In the genomic region with DNA sequence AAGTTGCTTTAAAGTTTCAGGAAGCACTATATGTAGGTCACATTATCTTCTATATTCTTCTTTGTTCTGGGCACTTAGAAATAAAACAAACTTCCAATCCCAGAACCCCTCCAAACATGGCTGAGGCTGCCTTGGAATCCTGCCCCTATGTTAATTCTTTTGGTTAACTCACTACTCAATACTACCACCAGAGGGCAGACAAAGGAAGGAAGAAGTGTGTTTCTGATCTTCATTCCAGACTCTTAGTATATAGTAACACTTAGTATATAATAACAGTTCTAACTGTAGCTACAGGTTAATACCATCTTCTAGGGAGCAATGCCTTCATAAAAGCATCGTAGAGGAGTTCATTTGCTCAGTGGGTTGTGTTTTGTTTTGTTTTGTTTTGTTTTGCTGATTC, we compare ENCODE assay signal across 9 mouse cellular contexts. TPM values are rescaled to one million over a fixed set of nuclear protein-coding genes. Genes with fewer than 3 reads are reported as not detected.
DNase-seq lines count a peak whose midpoint lies in the region; ATAC-seq and TF ChIP-seq lines count a peak whose summit lies in the region.
"Had no signal": no experiment of that assay in that cellular context is flagged by ENCODE, and none has a peak within 500 bp of the region (broad histone marks: within the 10 kb centered on the region; RNA-seq: fewer than 3 reads in every experiment).

No protein-coding gene starts in this region.

- H3K36me3 ChIP-seq in kidney, adult 2 months (ENCODE audit: control insufficient read depth, insufficient read depth, low read length), result peaks cover 2% of the 10 kb centered on the region; the same call in 1 of the 2 replicates
- H3K36me3 ChIP-seq: limb, embryonic 15.5 days had no signal

- no peaks in the 10 kb centered on the region for H3K27me3 ChIP-seq in kidney, adult 2 months (replicated peaks; ENCODE audit: control insufficient read depth, insufficient read depth, low read length)
- H3K27me3 ChIP-seq: limb, embryonic 15.5 days had no signal

- intact Hi-C loops in gastrocnemius, postnatal 36 days (cut with DNase I), result no loop called here

- H3K4me1 ChIP-seq in kidney, adult 2 months (ENCODE audit: control insufficient read depth, insufficient read depth, low read length), result no peaks in the 10 kb centered on the region
- H3K4me1 ChIP-seq: limb, embryonic 15.5 days had no signal

- no peak overlapping the region for H3K27ac ChIP-seq in kidney, adult 2 months (ENCODE audit: insufficient read depth, low read depth, low read length)
- H3K27ac ChIP-seq: limb, embryonic 15.5 days had no signal

- TF ChIP-seq POLR2A in kidney, adult 2 months (IDR thresholded peaks at IDR 0.05; ENCODE audit: low read depth, low read length), result no peak

- peak; percentile 50 for DNase-seq in kidney, adult 2 months
- no peak for DNase-seq in kidney, adult 18-20 months
- DNase-seq in 3T3-L1 (ENCODE audit: low read depth, low spot score), result peak; percentile 79
- DNase-seq in CD4-positive helper T cell, adult 2 months (ENCODE audit: low read depth, low spot score), result peak; percentile 21
- DNase-seq in embryo, embryonic 10 days (ENCODE audit: low spot score), result peak; percentile 78
- no peak for DNase-seq in adrenal gland, postnatal 14 days
- DNase-seq in gastrocnemius, postnatal 36 days, result no peak

- peak; percentile 24; the same call in 1 of the 2 replicates for TF ChIP-seq CTCF in kidney, adult 2 months (conservative IDR thresholded peaks at IDR 0.05; ENCODE audit: insufficient read depth, insufficient read length, low read depth, low read length)

- 0 out of 2 replicates have a peak, but pooled peaks have one; percentile 58 for ATAC-seq in neutrophil, adult 5-6 weeks (ENCODE audit: extremely low read depth, insufficient number of reproducible peaks, low FRiP score, poor library complexity, severe bottlenecking)

- no peak overlapping the region for H3K4me3 ChIP-seq in kidney, adult 2 months (ENCODE audit: insufficient read depth, low read depth, low read length)
- H3K4me3 ChIP-seq: limb, embryonic 15.5 days had no signal

- 56% methylated on average over 1 of the region's 1 CpGs for WGBS in kidney, adult 2 months

RNA-seq across cellular contexts. Expression of gene Enpep, which starts 32.6 kb away (rescaled TPM):
- polyA plus RNA-seq in kidney, adult 2 months (2012; rRNA removed), result 41.7 and 52.4 TPM in 2 replicates
- 0.49 TPM in 1 of 2 replicates, not detected in the other for total RNA-seq in neutrophil, adult 5-6 weeks (2017)
- 11.5 and 13.0 TPM in 2 replicates for total RNA-seq in adrenal gland, postnatal 14 days (2021)
- total RNA-seq in gastrocnemius, postnatal 36 days (2021), result 1 to 10 TPM; 2.6 to 3.2 TPM

Comparison
In these comparisons a context has a peak if more than half of its experiments do, and no peak if none do; other contexts are left out.
1. DNase-seq: peak in kidney, adult 2 months (single experiment), 3T3-L1 (single experiment), CD4-positive helper T cell, adult 2 months (single experiment) and embryo, embryonic 10 days (single experiment); none in kidney, adult 18-20 months (single experiment), adrenal gland, postnatal 14 days (single experiment) and gastrocnemius, postnatal 36 days (0 of 2).